Mouse (Mus musculus): ENCODE measurements around the gene Lhfp.

- TF ChIP-seq CTCF (IDR thresholded peaks at IDR 0.05; ENCODE audit: control insufficient read depth, insufficient read depth, insufficient read length) (no peak), FOSL1 (IDR thresholded peaks at IDR 0.05; ENCODE audit: insufficient read depth, low read length, poor library complexity, severe bottlenecking) (no peak), MYOG (IDR thresholded peaks at IDR 0.05; ENCODE audit: control insufficient read depth, extremely low read depth, insufficient read length) (no peak), MAX (IDR thresholded peaks at IDR 0.05) (no peak)
Measured at GRCm38 (mm10) chr3:53139642-53140041, 98.3 kb downstream of the Lhfp start.

All from C2C12 (cell line).